Mouse (Mus musculus) B cell, adult 2 months (primary cell): ENCODE results near the gene Lmntd1.

ENCODE experiments used
- DNase-seq, 2 experiments: peaks; one replicate each; pipeline ENCODE4 v3.0.0; 2022

The Lmntd1 gene

GRCm38 (mm10) chr6:145483318-145483674 is 130.8 kb downstream of the Lmntd1 start:
- DNase-seq: no peak

DNA sequence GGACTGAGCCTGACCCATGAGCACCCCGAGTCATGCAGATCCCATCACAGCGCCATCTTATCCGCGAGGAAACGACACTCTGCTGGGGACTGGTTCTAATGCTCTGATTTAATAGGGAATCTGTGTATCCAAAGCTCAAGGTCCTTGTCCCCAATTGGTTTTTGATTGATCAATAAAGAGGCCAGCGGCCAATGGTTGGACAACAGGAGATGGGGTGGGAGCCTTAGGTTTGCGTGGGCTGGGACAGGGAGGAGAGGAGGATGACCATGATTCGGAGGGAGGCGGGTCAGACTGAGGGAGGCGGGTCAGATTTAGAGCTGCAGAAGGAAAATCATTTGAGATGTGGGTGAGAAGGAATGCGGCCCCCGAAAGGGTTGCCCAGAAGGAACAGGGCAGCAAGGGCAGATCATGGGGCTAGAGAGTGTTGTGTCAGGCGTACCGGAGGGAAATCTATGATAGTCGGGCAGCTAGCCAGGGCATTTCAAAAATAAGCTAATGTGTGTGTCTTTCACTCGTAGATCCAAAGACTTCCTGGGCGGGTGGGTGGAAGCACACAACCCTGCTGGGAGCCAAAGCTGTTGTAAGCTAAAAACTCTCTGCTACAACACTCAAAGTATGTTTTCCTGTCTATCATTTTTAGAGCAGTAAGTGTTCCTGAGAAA is 131.3 kb downstream of the Lmntd1 start:
- DNase-seq: no peak

DNA sequence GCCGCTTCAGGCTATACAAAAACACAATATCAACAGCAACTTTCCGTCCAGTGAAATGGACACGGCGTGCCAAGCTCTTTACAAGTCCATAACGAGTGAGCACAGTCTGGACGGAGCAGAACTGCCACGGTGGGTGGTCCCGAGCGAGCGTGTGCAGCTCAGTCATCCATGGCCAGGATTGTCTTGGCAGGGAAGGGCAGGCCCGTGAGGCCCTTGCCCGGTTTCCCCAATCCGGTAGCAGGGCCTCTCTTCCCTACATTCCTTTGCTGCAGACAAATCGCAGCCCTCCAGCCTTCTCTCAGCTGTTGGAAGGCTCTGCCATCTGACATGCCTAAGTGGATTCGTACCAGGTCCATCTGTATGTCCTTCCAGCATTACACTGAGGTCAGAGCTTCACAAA is 132.2 kb downstream of the Lmntd1 start:
- no peak for DNase-seq

- no peak for DNase-seq
Observed at GRCm38 (mm10) chr6:145478821-145479271, 135.3 kb downstream of the Lmntd1 start.

- DNase-seq: no peak
Observed at GRCm38 (mm10) chr6:145477367-145477905, 136.7 kb downstream of the Lmntd1 start.

GRCm38 (mm10) chr6:145471638-145472247 is 142.4 kb downstream of the Lmntd1 start:
- DNase-seq: no peak

- no peak for DNase-seq
Observed at GRCm38 (mm10) chr6:145469260-145469943, 144.7 kb downstream of the Lmntd1 start.

DNA sequence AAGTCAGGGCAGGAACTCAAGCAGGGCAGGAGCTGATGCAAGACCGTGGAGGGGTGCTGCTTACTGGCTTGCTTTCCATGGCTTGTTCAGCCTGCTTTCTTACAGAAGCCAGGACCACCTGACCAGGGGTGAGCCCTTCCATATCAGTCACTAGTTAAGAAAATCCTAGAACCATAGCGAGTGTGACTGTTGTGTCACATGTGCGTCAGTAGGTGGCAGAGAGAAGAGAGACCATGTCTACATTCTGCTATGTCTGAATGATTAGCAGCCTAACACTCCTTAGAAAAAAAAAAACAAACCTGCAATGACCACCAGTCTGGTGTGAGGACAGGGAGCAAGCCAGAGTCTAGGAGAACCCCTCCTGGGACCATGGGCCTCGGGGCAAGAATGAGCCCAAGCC is 150.1 kb downstream of the Lmntd1 start:
- DNase-seq: no peak

DNA sequence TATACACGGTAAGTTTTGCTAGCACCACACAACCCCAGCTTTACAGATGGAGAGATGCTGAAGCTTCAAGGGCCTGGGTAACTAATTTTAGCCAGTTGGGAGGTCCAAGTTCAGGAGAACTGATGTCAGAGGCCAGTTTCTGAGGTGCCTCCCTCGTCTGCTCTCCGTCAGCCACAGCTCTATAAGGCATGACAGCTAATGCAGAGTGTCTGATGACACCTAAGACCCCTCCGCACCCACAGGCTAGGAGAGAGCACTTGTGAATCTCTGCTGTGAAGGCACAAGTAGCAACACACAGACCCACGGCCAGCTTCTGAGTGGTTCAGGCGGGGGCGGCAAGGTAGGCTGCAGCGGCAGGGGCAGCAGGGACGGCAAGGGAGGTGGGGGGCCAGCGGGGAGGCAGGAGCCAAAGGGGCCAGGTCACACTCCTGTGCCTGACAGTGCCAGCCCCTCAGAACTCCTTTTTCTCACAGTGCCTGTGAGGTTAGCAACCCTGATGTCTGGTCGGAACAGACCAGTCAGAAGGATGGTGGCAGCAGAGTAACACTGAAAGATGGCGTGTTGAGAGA is 151.4 kb downstream of the Lmntd1 start:
- DNase-seq: no peak

- no peak for DNase-seq
Observed at GRCm38 (mm10) chr6:145457066-145457465, 157.1 kb downstream of the Lmntd1 start.

- no peak for DNase-seq
Observed at GRCm38 (mm10) chr6:145450628-145451403, 163.3 kb downstream of the Lmntd1 start.

GRCm38 (mm10) chr6:145448361-145448760 is 165.8 kb downstream of the Lmntd1 start:
- no peak for DNase-seq

- no peak for DNase-seq
Observed at GRCm38 (mm10) chr6:145445811-145446500, 168.2 kb downstream of the Lmntd1 start.

DNA sequence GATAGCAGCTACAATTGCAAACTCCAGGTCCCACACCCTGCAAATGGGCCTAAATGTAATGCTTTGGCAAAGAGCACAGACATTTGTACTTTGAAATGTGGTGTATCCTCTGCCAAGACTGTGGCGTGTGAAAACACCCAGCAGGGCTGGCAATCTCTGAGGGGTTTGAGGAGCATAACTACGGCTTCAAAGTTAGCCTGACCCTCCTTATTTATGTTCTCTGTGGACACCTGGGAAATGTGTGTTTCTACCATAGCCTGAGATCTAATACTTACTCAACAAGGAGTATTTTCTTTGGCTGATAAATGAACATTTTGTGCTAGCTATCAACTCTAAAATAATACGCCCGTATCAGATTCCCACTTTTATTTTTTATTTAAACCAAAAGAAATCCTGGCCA is 168.7 kb downstream of the Lmntd1 start:
- no peak for DNase-seq

DNA sequence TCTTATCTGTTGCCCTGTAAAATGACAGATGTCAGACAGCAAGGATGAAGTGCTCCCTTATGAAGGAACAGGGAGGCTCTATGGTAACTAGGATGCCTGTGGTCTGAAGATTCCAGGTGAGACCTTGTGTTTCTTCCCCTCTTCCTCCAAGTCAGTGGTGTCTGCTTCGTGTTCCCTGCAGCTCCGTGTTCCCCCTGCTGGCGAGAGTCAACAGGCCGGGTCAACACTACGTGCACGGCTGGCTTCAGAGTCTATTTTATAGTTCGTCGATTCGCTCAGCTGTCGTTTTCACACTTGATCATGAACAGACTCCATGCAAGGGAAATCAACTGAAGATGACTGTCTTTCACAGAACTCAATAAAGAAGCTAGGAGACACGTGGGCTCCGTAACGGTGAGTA is 171.3 kb downstream of the Lmntd1 start:
- peak in 1 of 2 experiments; percentile 22 for DNase-seq

- DNase-seq: no peak
Observed at GRCm38 (mm10) chr6:145441416-145442110, 172.6 kb downstream of the Lmntd1 start.

GRCm38 (mm10) chr6:145438851-145439250 is 175.3 kb downstream of the Lmntd1 start:
- no peak for DNase-seq

DNA sequence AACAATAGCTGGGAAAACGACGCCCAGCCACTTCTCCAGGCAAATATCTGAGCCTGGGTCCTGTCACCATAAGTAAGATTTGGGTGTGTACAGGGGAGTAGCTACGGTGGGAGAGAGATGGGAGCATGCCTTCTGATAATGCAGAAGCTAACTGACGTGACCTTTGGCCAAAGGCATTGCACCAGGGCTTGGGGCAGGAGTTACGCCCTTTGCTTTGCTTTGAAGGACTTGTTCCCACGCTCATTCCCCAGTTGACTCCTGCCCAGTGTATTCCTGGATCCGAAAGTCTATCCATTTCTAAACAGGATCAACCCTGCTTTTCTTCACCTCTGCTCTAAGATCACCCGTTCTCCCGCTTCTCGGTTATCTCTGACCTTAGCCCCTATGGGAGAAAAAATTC is 178.4 kb downstream of the Lmntd1 start:
- no peak for DNase-seq

GRCm38 (mm10) chr6:145435156-145435555 is 179.0 kb downstream of the Lmntd1 start:
- no peak for DNase-seq

- no peak for DNase-seq
Observed at GRCm38 (mm10) chr6:145433897-145434296, 180.2 kb downstream of the Lmntd1 start.
